Mouse (Mus musculus) ES-E14 (cell line): ENCODE data around the gene Mef2b. TPM values are rescaled to one million over a fixed set of nuclear protein-coding genes. Genes with fewer than 3 reads are reported as not detected.

Experiments
- DNase-seq: peaks from one replicate; pipeline ENCODE4 v3.0.0-alpha.2; 2013; ENCODE audit warnings: low read depth, low spot score
- H3K27ac ChIP-seq: 2 replicates; pipeline ENCODE4 v1.5.1; 2012; ENCODE audit warnings: low read depth, mild to moderate bottlenecking, low read length, moderate library complexity, mixed read lengths; ENCODE audit not compliant: poor library complexity, insufficient read depth, severe bottlenecking
- H3K36me3 ChIP-seq: 2 replicates; pipeline ENCODE4 v1.6.1; 2012; ENCODE audit warnings: mild to moderate bottlenecking, low read length, moderate library complexity, mixed read lengths; ENCODE audit not compliant: control insufficient read depth, poor library complexity, insufficient read depth, severe bottlenecking
- H3K4me1 ChIP-seq, 2 experiments: fragments of 150-350 bp in 1 of 2; sonication (generic) in 1 of 2; 2 replicates each; pipeline ENCODE4 v1.6.1; 2012; ENCODE audit warnings: low read length in 2 of 2, mild to moderate bottlenecking in 1 of 2, mixed read lengths in 1 of 2; ENCODE audit not compliant: control insufficient read depth in 2 of 2, insufficient read depth in 2 of 2, poor library complexity in 1 of 2
- H3K4me3 ChIP-seq, 2 experiments: fragments of 150-350 bp in 1 of 2; sonication (generic) in 1 of 2; 2 replicates each; pipeline ENCODE4 v1.5.1; 2012; ENCODE audit warnings: low read length in 2 of 2, low read depth in 1 of 2, mild to moderate bottlenecking in 1 of 2, mixed read lengths in 1 of 2; ENCODE audit not compliant: insufficient read depth in 1 of 2, poor library complexity in 1 of 2, severe bottlenecking in 1 of 2
- H3K9ac ChIP-seq: 2 replicates; pipeline ENCODE4 v1.6.1; 2012; ENCODE audit warnings: low read depth, mild to moderate bottlenecking, low read length, mixed read lengths; ENCODE audit not compliant: poor library complexity, insufficient read depth, severe bottlenecking
- H3K9me3 ChIP-seq: fragments of 150-350 bp; sonication (generic); 2 replicates; pipeline ENCODE4 v1.6.1; 2012; ENCODE audit warnings: low read depth, mild to moderate bottlenecking, low read length; ENCODE audit not compliant: control insufficient read depth, insufficient read depth
- CHD2 ChIP-seq: IDR thresholded peaks from 2 replicates; pipeline ENCODE4 v1.6.1; 2014; ENCODE audit warnings: mild to moderate bottlenecking, low read depth, low read length, inconsistent platforms
- HCFC1 ChIP-seq: IDR thresholded peaks from 2 replicates; pipeline ENCODE4 v1.6.1; 2012; ENCODE audit warnings: low read length, inconsistent platforms, borderline replicate concordance; ENCODE audit not compliant: insufficient read depth
- MAFK ChIP-seq: IDR thresholded peaks from 2 replicates; pipeline ENCODE4 v1.6.1; 2014; ENCODE audit warnings: mild to moderate bottlenecking, low read depth, low read length, inconsistent platforms; ENCODE audit not compliant: insufficient read depth
- ZC3H11A ChIP-seq: IDR thresholded peaks from 2 replicates; pipeline ENCODE4 v1.6.1; 2012; ENCODE audit warnings: low read depth, mild to moderate bottlenecking, inconsistent platforms, low read length, borderline replicate concordance
- ZNF384 ChIP-seq: IDR thresholded peaks from 2 replicates; pipeline ENCODE4 v1.6.1; 2012; ENCODE audit warnings: low read depth, low read length, inconsistent platforms
- in situ Hi-C, 2 experiments: fragments of 600-800 bp; cut with MboI; formaldehyde crosslinking; loops; one replicate each; pipeline ENCODE4 v1.15.1; 2025; ENCODE audit warnings: low sequenced_read_pairs in 2 of 2, inconsistent platforms in 1 of 2; ENCODE audit not compliant: unreplicated experiment in 2 of 2
- total RNA-seq: library from RNA; depleted of rRNA; stranded (reverse); fragments of 300-350 nt; gene quantifications from 2 replicates; pipeline ENCODE4 v1.2.3, GENCODE M21; 2012

The Mef2b gene
- total RNA-seq, 1 experiment, result 3.6 TPM

DNA sequence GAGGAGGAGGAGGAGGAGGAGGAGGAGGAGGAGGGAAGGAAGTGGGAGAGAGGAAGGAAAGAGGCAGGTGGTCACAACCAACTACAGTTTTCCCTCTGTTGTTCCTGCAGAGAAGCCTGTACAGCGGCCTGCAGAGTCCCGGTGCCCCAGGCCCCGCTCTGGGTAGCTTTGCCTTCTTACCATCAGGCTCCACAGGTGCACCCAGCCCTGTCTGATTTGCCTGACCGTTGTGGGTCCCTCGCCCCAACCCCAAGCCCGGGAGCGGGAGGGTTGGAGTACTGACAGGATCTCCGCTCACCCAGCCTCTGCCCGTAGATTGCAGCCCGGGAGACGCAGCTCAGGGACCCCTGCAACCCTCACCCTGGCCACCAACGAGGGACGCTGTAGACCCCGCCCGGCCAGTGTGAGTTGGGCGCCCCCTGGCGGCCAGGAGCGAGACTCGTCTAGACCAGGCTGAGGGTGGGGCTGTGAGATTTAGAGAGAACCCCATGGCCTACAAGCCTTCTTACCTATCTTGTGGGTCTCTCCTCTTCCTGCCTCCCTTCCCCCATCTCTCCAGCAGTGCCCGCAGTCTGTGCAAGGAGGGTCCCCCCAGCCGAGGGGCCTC lies 27.1 kb downstream of the Mef2b start:
- H3K4me3 ChIP-seq, result peak overlapping the region; percentile 24 to 52; a peak in 3 of 4 replicates
- H3K4me1 ChIP-seq, result peaks cover 1 to 8% of the 10 kb centered on the region in 2 experiments; a peak in 1 of 4 replicates
- H3K9ac ChIP-seq, result no peak overlapping the region
- peak; percentile 59 for DNase-seq
- no peak overlapping the region for H3K27ac ChIP-seq
- in situ Hi-C loops, result no loop called here
- no peaks in the 10 kb centered on the region for H3K9me3 ChIP-seq
- TF ChIP-seq CHD2 (no peak), ZC3H11A (peak; percentile 37; the same call in 1 of the 2 replicates), ZNF384 (0 out of 2 replicates have a peak, but pooled peaks have one; percentile 22)
- no peaks in the 10 kb centered on the region for H3K36me3 ChIP-seq

GRCm38 (mm10) chr8:70170116-70170515 lies 30.6 kb downstream of the Mef2b start:
- peaks cover 1 to 13% of the 10 kb centered on the region in 2 experiments; a peak in 2 of 4 replicates for H3K4me1 ChIP-seq
- no peak overlapping the region for H3K27ac ChIP-seq
- H3K9me3 ChIP-seq, result no peaks in the 10 kb centered on the region
- H3K9ac ChIP-seq, result no peak overlapping the region
- TF ChIP-seq MAFK (no peak), HCFC1 (no peak), ZC3H11A (no peak), ZNF384 (no peak), CHD2 (no peak)
- peaks cover 3% of the 10 kb centered on the region; the same call in 1 of the 2 replicates for H3K36me3 ChIP-seq
- in situ Hi-C loops, result no loop called here
- DNase-seq, result no peak
- H3K4me3 ChIP-seq, result no peak overlapping the region

DNA sequence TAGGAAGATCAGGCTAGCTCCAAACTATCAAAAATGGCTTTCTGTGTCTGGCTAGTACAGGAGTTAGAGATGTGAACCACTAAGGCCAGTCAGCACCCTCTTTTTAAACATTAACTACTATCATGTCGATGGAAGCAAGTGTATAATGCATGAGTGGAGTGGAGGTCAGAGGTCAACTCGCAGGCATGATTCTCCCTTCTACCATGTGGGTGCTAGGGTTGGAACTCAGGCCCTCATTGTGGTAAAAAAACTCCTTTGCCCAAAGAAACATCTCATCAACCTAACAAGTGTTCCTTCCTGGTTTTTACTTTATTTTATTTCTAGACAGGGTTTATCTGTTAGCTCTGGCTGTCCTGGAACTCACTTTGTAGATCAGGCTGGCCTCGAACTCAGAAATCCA lies 31.2 kb downstream of the Mef2b start:
- H3K4me3 ChIP-seq, result no peak overlapping the region
- TF ChIP-seq MAFK, result no peak
- TF ChIP-seq HCFC1, result no peak
- no peak for TF ChIP-seq ZC3H11A
- no peak for TF ChIP-seq ZNF384
- no peak for TF ChIP-seq CHD2
- no peaks in the 10 kb centered on the region for H3K9me3 ChIP-seq
- no peak overlapping the region for H3K9ac ChIP-seq
- no peak for DNase-seq
- peaks cover 3% of the 10 kb centered on the region; the same call in 1 of the 2 replicates for H3K36me3 ChIP-seq
- peaks cover 1 to 11% of the 10 kb centered on the region in 2 experiments; a peak in 2 of 4 replicates for H3K4me1 ChIP-seq
- in situ Hi-C loops, result no loop called here
- H3K27ac ChIP-seq, result no peak overlapping the region

DNA sequence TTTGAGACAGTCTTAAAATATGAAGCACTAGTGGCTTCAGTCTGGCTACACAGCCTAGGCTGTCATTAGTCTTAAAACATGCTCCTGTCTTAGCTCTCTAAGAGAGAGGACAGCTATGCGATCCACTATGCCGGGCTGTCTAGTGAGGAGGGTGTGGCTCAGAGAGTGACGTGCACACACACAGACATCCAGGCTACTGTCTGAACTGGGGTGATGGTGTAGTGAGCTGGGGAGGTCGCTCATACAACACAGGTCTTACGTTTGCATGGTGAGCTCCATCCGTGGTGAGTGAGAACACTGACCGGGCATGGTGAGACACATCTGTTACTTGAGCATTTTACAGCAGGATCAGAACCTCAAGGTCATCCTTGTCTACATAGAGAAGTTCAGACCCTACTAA lies 31.7 kb downstream of the Mef2b start:
- Histone ChIP-seq H3K9me3 (no peaks in the 10 kb centered on the region), H3K36me3 (peaks cover 3% of the 10 kb centered on the region; the same call in 1 of the 2 replicates), H3K4me1 (peaks cover 1 to 11% of the 10 kb centered on the region in 2 experiments; a peak in 2 of 4 replicates), H3K4me3 (no peak overlapping the region), H3K27ac (no peak overlapping the region), H3K9ac (no peak overlapping the region)
- in situ Hi-C loops, result no loop called here
- DNase-seq, result no peak
- TF ChIP-seq MAFK (no peak), ZNF384 (no peak), CHD2 (no peak)
